Mouse (Mus musculus): ENCODE results near the gene Apba1. TPM values are rescaled to one million over a fixed set of nuclear protein-coding genes. Genes with fewer than 3 reads are reported as not detected.

Gene Apba1
- polyA plus RNA-seq, 1 experiment from 2014 or later: 2.2 TPM

DNA sequence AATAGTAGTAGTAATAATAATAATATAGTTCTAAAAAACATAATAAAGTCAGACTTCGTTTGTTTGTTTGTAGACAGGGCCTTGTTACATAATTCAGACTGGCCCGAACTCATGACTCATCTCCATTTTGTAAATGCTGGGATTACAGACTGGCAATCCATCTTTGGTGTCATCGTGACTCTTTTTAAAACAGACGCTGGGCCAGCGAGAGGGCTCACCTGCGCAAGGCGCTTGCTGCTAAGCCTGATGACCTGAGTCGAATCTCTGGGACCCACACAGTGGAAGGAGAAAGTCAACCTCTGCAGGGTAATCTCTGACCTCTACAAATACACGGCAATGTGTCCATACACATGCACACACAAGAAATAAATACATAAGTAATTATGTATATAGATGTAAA is 207.7 kb downstream of the Apba1 start:
- Histone ChIP-seq H3K36me3 (ENCODE audit: poor library complexity, severe bottlenecking) (no peaks in the 10 kb centered on the region), H3K27me3 (no peaks in the 10 kb centered on the region), H3K27ac (no peak overlapping the region), H3K4me3 (no peak overlapping the region), H3K4me2 (no peak overlapping the region), H3K9me3 (replicated peaks) (no peaks in the 10 kb centered on the region), H3K9ac (no peak overlapping the region), H3K4me1 (peaks cover under 1% of the 10 kb centered on the region; the same call in 1 of the 2 replicates)
- WGBS: 90% methylated on average over 9 of the region's 9 CpGs
- ATAC-seq: no peak

DNA sequence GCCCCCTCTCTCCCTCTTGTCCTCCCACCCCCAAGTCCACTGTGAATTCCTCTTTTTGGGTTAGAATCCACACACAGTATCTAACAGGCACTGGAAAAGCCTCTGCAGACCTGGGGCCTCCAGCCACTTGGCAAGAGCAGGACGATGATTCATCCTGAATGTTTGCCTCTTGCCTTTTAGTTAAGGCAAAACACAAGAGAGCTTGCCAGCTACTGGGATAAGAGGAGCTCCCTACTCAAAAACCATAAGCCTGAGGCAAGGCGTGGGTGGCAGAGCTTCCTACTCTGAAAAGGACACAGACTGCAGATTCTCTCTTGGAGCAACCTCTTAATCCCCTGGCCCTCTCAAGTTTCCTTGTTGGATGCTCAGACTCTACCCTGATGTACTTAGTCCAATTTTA is 208.5 kb downstream of the Apba1 start:
- no peaks in the 10 kb centered on the region for H3K4me1 ChIP-seq
- H3K9me3 ChIP-seq (replicated peaks): no peaks in the 10 kb centered on the region
- H3K27me3 ChIP-seq: no peaks in the 10 kb centered on the region
- H3K4me3 ChIP-seq: no peak overlapping the region
- no peak overlapping the region for H3K4me2 ChIP-seq
- no peak for ATAC-seq
- no peak overlapping the region for H3K27ac ChIP-seq
- no peaks in the 10 kb centered on the region for H3K36me3 ChIP-seq (ENCODE audit: poor library complexity, severe bottlenecking)
- no peak overlapping the region for H3K9ac ChIP-seq
- 55% methylated on average over 2 of the region's 2 CpGs for WGBS

DNA sequence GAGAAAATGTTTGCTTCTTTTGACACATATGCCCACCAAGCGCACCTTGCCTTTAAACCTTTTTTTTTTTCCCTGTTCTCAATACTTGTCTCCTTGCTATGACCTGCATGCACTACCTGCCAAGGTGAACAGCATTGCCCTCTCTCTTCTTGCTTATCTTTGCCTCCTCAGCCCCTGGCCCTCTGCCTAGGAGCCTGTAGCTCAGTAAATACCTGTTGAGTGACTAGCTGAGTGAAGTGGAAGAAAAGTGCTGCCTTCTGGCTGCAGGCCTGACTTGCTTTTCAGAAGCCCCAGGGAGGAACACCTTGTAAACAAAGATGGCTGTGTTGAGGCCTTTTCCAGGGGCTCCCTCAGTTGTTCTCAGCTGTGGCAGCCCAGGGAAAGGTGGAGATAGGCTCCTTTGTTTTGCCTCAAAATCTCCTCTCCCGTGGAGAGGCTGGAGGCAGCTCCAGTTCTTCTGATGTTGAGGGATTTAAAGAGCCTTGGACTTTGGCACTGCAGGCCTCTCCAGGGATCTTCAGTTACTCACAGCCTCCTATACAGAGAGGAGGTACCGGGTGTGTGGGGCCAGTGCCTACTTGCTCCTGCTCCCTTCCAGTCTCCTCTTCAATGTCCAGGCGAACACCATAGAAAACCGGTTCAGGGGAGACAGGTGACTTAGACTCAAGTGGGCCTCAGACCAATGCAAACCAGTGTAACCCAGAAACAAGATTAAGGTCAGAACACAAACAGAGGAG is 209.6 kb downstream of the Apba1 start:
- Histone ChIP-seq H3K4me1 (peaks cover 11% of the 10 kb centered on the region), H3K36me3 (ENCODE audit: poor library complexity, severe bottlenecking) (no peaks in the 10 kb centered on the region), H3K4me3 (no peak overlapping the region), H3K27ac (no peak overlapping the region), H3K4me2 (no peak overlapping the region), H3K9ac (no peak overlapping the region), H3K27me3 (no peaks in the 10 kb centered on the region), H3K9me3 (replicated peaks) (no peaks in the 10 kb centered on the region)
- no peak for ATAC-seq
- 45% methylated on average over 5 of the region's 5 CpGs for WGBS

GRCm38 (mm10) chr19:23968862-23969225 is 210.2 kb downstream of the Apba1 start:
- no peaks in the 10 kb centered on the region for H3K27me3 ChIP-seq
- H3K27ac ChIP-seq: no peak overlapping the region
- no peak overlapping the region for H3K4me3 ChIP-seq
- H3K9me3 ChIP-seq (replicated peaks): no peaks in the 10 kb centered on the region
- H3K4me2 ChIP-seq: no peak overlapping the region
- ATAC-seq: no peak
- H3K4me1 ChIP-seq: peaks cover 12% of the 10 kb centered on the region
- WGBS: 79% methylated on average over 2 of the region's 2 CpGs
- H3K36me3 ChIP-seq (ENCODE audit: poor library complexity, severe bottlenecking): no peaks in the 10 kb centered on the region
- no peak overlapping the region for H3K9ac ChIP-seq

- no peak overlapping the region for H3K27ac ChIP-seq
- no peaks in the 10 kb centered on the region for H3K9me3 ChIP-seq (replicated peaks)
- no peaks in the 10 kb centered on the region for H3K27me3 ChIP-seq
- WGBS: 95% methylated on average over 3 of the region's 3 CpGs
- H3K4me1 ChIP-seq: peaks cover 12% of the 10 kb centered on the region
- no peak overlapping the region for H3K9ac ChIP-seq
- H3K4me3 ChIP-seq: no peak overlapping the region
- no peak overlapping the region for H3K4me2 ChIP-seq
- peaks cover 5% of the 10 kb centered on the region; the same call in 1 of the 2 replicates for H3K36me3 ChIP-seq (ENCODE audit: poor library complexity, severe bottlenecking)
- ATAC-seq: no peak
These were observed 211.7 kb downstream of the Apba1 start for GRCm38 (mm10) chr19:23970374-23970773.

- Histone ChIP-seq H3K4me3 (no peak overlapping the region), H3K27me3 (no peaks in the 10 kb centered on the region), H3K36me3 (ENCODE audit: poor library complexity, severe bottlenecking) (peaks cover 5% of the 10 kb centered on the region; the same call in 1 of the 2 replicates), H3K9me3 (replicated peaks) (no peaks in the 10 kb centered on the region), H3K4me2 (no peak overlapping the region), H3K9ac (no peak overlapping the region), H3K4me1 (peaks cover 12% of the 10 kb centered on the region), H3K27ac (no peak overlapping the region)
- ATAC-seq: no peak
- WGBS: 93% methylated on average over 7 of the region's 7 CpGs
These were observed 212.7 kb downstream of the Apba1 start for GRCm38 (mm10) chr19:23971391-23971790.

GRCm38 (mm10) chr19:23972881-23973649 is 214.4 kb downstream of the Apba1 start:
- H3K9ac ChIP-seq: no peak overlapping the region
- no peak overlapping the region for H3K4me3 ChIP-seq
- H3K36me3 ChIP-seq (ENCODE audit: poor library complexity, severe bottlenecking): peaks cover 5% of the 10 kb centered on the region; the same call in 1 of the 2 replicates
- peak overlapping the region; percentile 14; the same call in 1 of the 2 replicates for H3K27ac ChIP-seq
- ATAC-seq: peak; percentile 90
- H3K27me3 ChIP-seq: no peaks in the 10 kb centered on the region
- H3K9me3 ChIP-seq (replicated peaks): no peaks in the 10 kb centered on the region
- 61% methylated on average over 16 of the region's 16 CpGs for WGBS
- no peak overlapping the region for H3K4me2 ChIP-seq
- H3K4me1 ChIP-seq: peaks cover 12% of the 10 kb centered on the region

DNA sequence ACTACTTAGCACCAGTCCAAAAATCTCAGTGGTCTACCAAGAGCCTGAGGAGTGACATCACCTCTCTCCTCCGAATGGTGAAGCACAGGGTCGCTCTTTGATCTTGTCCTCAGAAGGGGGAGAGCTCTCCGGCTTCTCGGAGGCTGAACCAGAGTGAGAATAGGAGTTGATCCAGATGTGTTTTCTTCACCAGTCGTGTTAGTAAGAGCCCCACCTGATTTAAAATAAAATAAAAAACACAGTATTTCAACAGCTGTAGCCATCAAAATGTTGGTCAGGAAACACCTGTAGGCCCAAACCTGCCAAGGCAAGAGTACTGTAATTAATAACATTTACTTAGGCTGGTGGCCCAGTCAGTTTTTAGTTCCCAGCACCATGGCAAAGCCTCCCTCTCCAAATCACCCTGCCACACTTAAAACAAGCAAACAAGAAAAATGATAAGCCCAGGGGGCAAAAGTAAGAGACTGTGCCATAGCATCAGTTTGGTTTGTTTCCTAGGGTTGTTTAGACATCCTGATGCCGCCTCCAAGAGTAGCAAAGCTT is 219.3 kb downstream of the Apba1 start:
- H3K27ac ChIP-seq: no peak overlapping the region
- peaks cover 5% of the 10 kb centered on the region; the same call in 1 of the 2 replicates for H3K36me3 ChIP-seq (ENCODE audit: poor library complexity, severe bottlenecking)
- no peaks in the 10 kb centered on the region for H3K27me3 ChIP-seq
- no peak overlapping the region for H3K4me3 ChIP-seq
- H3K9ac ChIP-seq: no peak overlapping the region
- H3K4me2 ChIP-seq: no peak overlapping the region
- H3K9me3 ChIP-seq (replicated peaks): no peaks in the 10 kb centered on the region
- WGBS: 81% methylated on average over 6 of the region's 6 CpGs
- no peak for ATAC-seq
- peaks cover 5% of the 10 kb centered on the region for H3K4me1 ChIP-seq

DNA sequence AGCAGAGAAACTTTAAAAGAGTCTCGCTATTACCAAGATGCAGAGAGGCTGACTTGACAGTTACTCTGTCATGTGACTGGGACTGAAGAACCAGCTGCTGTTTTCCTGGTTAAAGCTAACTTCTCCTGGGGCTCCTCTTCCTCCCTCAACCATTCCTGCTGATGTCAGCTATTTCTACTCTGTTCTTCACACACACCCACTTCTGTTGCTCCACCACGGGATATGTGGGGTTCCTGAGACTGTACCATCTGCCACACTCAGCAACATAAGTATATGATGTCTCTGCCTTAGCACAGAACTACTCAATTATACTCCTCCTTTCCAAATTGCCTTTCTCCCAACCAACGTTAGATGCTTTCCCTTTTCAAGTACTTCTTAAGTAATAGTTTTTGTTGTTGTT is 221.9 kb downstream of the Apba1 start:
- H3K4me3 ChIP-seq: no peak overlapping the region

GRCm38 (mm10) chr19:23984186-23984585 is 225.5 kb downstream of the Apba1 start:
- WGBS: 72% methylated on average over 6 of the region's 6 CpGs
- no peak for ATAC-seq
- Histone ChIP-seq H3K9me3 (replicated peaks) (no peaks in the 10 kb centered on the region), H3K36me3 (ENCODE audit: poor library complexity, severe bottlenecking) (no peaks in the 10 kb centered on the region), H3K27me3 (no peaks in the 10 kb centered on the region), H3K9ac (no peak overlapping the region), H3K4me1 (no peaks in the 10 kb centered on the region), H3K4me2 (no peak overlapping the region), H3K4me3 (no peak overlapping the region), H3K27ac (no peak overlapping the region)

More for the DNA sequence above, 221.9 kb downstream of the Apba1 start:
- Histone ChIP-seq H3K4me1 (no peaks in the 10 kb centered on the region), H3K36me3 (ENCODE audit: poor library complexity, severe bottlenecking) (no peaks in the 10 kb centered on the region), H3K9me3 (replicated peaks) (no peaks in the 10 kb centered on the region), H3K4me2 (no peak overlapping the region), H3K27me3 (no peaks in the 10 kb centered on the region), H3K27ac (no peak overlapping the region), H3K9ac (no peak overlapping the region)
- ATAC-seq: no peak
- WGBS: 81% methylated on average over 3 of the region's 3 CpGs

DNA sequence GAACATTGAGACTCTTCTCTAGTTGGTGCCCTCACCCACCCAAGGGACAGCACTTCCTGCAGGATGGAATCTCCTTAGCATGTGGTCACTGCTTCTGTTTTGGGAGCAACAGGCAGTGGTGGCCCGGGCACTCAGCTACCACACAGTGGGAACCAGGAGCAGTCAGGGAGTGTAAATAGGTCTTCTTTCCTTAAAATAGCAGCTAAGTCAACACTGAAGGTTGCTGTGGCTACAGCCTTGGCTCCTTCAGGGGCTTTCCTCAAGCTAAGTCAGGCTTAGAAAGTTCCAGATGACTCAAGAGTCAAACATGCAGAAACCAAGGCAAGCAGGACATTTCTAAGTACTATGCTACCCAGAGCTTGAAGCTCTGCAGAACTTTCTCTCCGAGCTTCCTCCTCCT is 228.6 kb downstream of the Apba1 start:
- Histone ChIP-seq H3K27me3 (no peaks in the 10 kb centered on the region), H3K27ac (no peak overlapping the region), H3K4me1 (no peaks in the 10 kb centered on the region), H3K4me2 (no peak overlapping the region), H3K9me3 (replicated peaks) (no peaks in the 10 kb centered on the region), H3K4me3 (no peak overlapping the region), H3K9ac (no peak overlapping the region), H3K36me3 (ENCODE audit: poor library complexity, severe bottlenecking) (no peaks in the 10 kb centered on the region)
- 71% methylated on average over 2 of the region's 2 CpGs for WGBS
- no peak for ATAC-seq

DNA sequence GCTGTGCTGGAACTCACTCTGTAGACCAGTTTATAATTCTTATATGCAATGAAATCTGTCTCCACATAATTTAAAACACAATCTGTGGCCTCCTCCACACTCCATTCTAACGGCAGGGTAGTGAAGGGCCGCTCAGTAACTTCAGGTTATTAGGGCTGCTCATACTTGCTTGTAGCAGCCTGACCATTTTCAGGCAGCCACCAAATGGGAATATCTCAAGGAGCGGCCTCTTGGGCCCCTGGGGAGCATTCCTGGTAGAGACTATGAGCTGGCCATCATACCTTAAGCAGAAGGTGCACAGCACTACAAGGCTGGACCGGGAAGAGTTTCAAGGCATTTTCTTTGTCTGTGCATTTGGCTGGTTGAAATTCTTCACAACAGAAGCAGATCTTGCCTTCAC is 229.5 kb downstream of the Apba1 start:
- no peaks in the 10 kb centered on the region for H3K36me3 ChIP-seq (ENCODE audit: poor library complexity, severe bottlenecking)
- ATAC-seq: no peak
- WGBS: 88% methylated on average over 4 of the region's 4 CpGs
- H3K27ac ChIP-seq: no peak overlapping the region
- no peaks in the 10 kb centered on the region for H3K27me3 ChIP-seq
- no peak overlapping the region for H3K4me3 ChIP-seq
- H3K4me2 ChIP-seq: no peak overlapping the region
- no peaks in the 10 kb centered on the region for H3K4me1 ChIP-seq
- H3K9me3 ChIP-seq (replicated peaks): no peaks in the 10 kb centered on the region
- no peak overlapping the region for H3K9ac ChIP-seq

Measured in forebrain, embryonic 13.5 days (tissue).